Mouse (Mus musculus) forebrain, embryonic 11.5 days (tissue): ENCODE data around the gene Pi4ka. TPM values are rescaled to one million over a fixed set of nuclear protein-coding genes. Genes with fewer than 3 reads are reported as not detected.

Source experiments
- ATAC-seq: fragments of 200-750 bp; cut with Nextera tagmentation; replicated peaks from 2 replicates; pipeline ENCODE4 v1.8.0; 2017; ENCODE audit warnings: moderate TSS enrichment; ENCODE audit not compliant: low FRiP score
- DNase-seq: peaks from one replicate; pipeline ENCODE4 v3.0.0-alpha.2; 2017; ENCODE audit warnings: low spot score
- H3K27ac ChIP-seq: fragments of 300-500 bp; sonication (generic); 2 replicates; pipeline ENCODE4 v1.5.1; 2014; ENCODE audit warnings: low read depth, low read length
- H3K27me3 ChIP-seq: fragments of 300-500 bp; sonication (generic); 2 replicates; pipeline ENCODE4 v1.6.1; 2014; ENCODE audit warnings: mild to moderate bottlenecking, low read length, mixed read lengths; ENCODE audit not compliant: control insufficient read depth, insufficient read depth
- H3K36me3 ChIP-seq: fragments of 300-500 bp; sonication (generic); 2 replicates; pipeline ENCODE4 v1.6.1; 2014; ENCODE audit warnings: mild to moderate bottlenecking, low read length, moderate library complexity, mixed read lengths; ENCODE audit not compliant: control insufficient read depth, insufficient read depth
- H3K4me1 ChIP-seq: fragments of 300-500 bp; sonication (generic); replicated peaks from 2 replicates; pipeline ENCODE4 v1.6.1; 2014; ENCODE audit warnings: low read length, mixed read lengths; ENCODE audit not compliant: control insufficient read depth, insufficient read depth
- H3K4me2 ChIP-seq: fragments of 300-500 bp; sonication (generic); 2 replicates; pipeline ENCODE4 v1.6.1; 2014; ENCODE audit warnings: low read depth, mild to moderate bottlenecking, low read length, moderate library complexity, mixed read lengths; ENCODE audit not compliant: severe bottlenecking
- H3K4me3 ChIP-seq: fragments of 300-500 bp; sonication (generic); 2 replicates; pipeline ENCODE4 v1.5.1; 2014; ENCODE audit warnings: low read depth, low read length
- H3K9ac ChIP-seq: fragments of 300-500 bp; sonication (generic); 2 replicates; pipeline ENCODE4 v1.6.1; 2014; ENCODE audit warnings: low read length
- H3K9me3 ChIP-seq: fragments of 300-500 bp; sonication (generic); 2 replicates; pipeline ENCODE4 v1.6.1; 2016; ENCODE audit warnings: low read length, mixed read lengths; ENCODE audit not compliant: control insufficient read depth
- WGBS: fragments of 180-500 bp; shearing (Covaris S2); extraction: QIAGEN DNeasy Blood & Tissue Kit; methylation state at CpG from one replicate; pipeline ENCODE4 v1.1.7; 2014; 5-methylcytosine and 5-hydroxymethylcytosine counted together
- polyA plus RNA-seq: library from polyadenylated mRNA; unstranded; fragments of >200 nt; fragmentation: Nextera tagmentation; extraction: Ambion mirVana; gene quantifications from 2 replicates; pipeline ENCODE4 v1.2.1, GENCODE M21; 2014

Gene Pi4ka
- polyA plus RNA-seq, 1 experiment from 2014 or later, result 54.3 TPM

DNA sequence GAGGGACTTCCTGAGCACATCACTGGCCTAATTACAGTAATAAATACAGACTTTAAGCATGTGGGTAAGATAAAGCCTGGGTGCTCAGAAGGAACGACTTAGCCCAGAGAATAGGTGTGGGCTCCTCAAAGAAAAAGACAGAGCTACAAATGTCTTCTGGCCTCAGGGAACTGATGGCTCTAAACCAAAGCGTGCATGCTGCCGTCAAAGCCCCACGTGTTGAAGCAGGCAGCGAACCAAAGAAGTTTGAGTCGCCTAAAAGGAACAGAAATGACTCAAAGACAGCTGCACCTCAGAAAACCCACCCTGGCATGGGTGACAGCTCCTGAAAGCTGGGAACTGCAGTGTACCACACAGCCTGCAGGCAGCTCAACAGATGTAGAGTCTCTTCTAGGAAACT is 134.3 kb downstream of the Pi4ka start:
- H3K4me2 ChIP-seq, result no peak overlapping the region
- H3K9me3 ChIP-seq, result peaks cover 3% of the 10 kb centered on the region; the same call in 1 of the 2 replicates
- peaks cover 2% of the 10 kb centered on the region for H3K27me3 ChIP-seq
- 74% methylated on average over 6 of the region's 6 CpGs for WGBS
- H3K27ac ChIP-seq, result no peak overlapping the region
- no peak for DNase-seq
- no peak overlapping the region for H3K4me3 ChIP-seq
- no peaks in the 10 kb centered on the region for H3K36me3 ChIP-seq
- no peak for ATAC-seq
- H3K4me1 ChIP-seq, result peaks cover 3% of the 10 kb centered on the region
- no peak overlapping the region for H3K9ac ChIP-seq

DNA sequence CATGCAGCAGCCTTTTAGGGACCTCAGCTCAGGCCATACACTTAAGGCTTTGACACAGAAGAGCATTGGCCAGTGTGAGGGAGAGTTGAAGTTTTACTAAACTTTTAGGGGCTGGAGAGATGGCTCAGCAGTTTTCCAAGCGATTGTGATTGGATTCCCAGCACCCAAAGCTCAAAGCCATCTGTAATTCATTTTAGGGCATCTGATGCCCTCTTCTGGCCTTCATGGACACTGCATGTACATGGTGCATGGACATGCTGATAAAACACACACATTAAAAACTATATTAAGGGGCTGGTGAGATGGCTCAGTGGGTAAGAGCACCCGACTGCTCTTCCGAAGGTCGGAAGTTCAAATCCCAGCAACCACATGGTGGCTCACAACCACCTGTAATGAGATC is 135.0 kb downstream of the Pi4ka start:
- no peak overlapping the region for H3K27ac ChIP-seq
- ATAC-seq, result no peak
- no peaks in the 10 kb centered on the region for H3K27me3 ChIP-seq
- no peaks in the 10 kb centered on the region for H3K36me3 ChIP-seq
- no peak overlapping the region for H3K4me3 ChIP-seq
- H3K4me1 ChIP-seq, result no peaks in the 10 kb centered on the region
- 75% methylated on average over 4 of the region's 4 CpGs for WGBS
- H3K9me3 ChIP-seq, result peaks cover 3% of the 10 kb centered on the region; the same call in 1 of the 2 replicates
- no peak for DNase-seq
- no peak overlapping the region for H3K4me2 ChIP-seq
- no peak overlapping the region for H3K9ac ChIP-seq

DNA sequence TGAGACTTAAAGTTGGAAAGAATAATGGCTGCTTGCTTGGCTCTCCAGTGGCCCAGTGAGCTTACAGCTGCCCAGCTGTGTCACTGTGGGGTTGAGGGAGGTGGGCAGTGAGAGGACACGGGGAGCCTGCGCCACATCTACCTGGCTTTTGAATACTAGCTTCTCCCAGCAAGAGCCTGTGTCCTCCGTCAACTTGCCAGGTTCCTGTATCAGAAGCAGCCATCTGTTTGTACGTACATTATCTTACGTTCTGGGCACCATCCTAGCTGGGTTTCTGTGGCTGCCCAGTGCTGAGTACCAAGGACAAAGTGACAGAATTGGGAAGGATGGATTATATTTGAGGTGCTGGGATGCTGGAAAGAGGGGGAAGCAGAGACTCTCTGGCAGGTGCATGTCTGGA is 136.2 kb downstream of the Pi4ka start:
- Histone ChIP-seq H3K4me1 (no peaks in the 10 kb centered on the region), H3K9ac (no peak overlapping the region), H3K36me3 (no peaks in the 10 kb centered on the region), H3K27ac (no peak overlapping the region), H3K4me2 (no peak overlapping the region), H3K4me3 (no peak overlapping the region), H3K27me3 (no peaks in the 10 kb centered on the region), H3K9me3 (peaks cover 3% of the 10 kb centered on the region; the same call in 1 of the 2 replicates)
- DNase-seq (no peak), ATAC-seq (no peak)
- 88% methylated on average over 5 of the region's 5 CpGs for WGBS

DNA sequence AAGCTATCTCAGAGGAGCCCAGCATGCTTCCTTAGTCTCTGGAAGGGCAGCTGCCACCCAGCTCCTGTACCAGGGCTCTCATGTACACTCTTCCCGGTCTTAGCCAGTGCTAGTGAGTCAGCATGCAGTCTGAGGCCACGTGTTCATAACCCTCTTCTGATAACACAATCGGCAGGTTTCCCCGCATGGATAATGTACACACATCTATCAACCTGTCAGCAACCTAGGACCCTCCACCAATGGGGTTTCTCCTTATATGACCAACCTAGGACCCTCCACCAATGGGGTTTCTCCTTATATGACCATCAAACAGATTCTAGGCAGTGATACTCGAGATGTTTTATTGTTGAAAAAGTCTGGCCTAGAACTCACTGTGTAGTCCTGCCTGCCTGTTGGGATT is 138.2 kb downstream of the Pi4ka start:
- H3K36me3 ChIP-seq, result no peaks in the 10 kb centered on the region
- H3K27me3 ChIP-seq, result no peaks in the 10 kb centered on the region
- DNase-seq (no peak), ATAC-seq (no peak)
- H3K9ac ChIP-seq, result no peak overlapping the region
- H3K4me3 ChIP-seq, result no peak overlapping the region
- no peaks in the 10 kb centered on the region for H3K4me1 ChIP-seq
- no peak overlapping the region for H3K4me2 ChIP-seq
- 83% methylated on average over 5 of the region's 5 CpGs for WGBS
- peaks cover 3% of the 10 kb centered on the region; the same call in 1 of the 2 replicates for H3K9me3 ChIP-seq
- no peak overlapping the region for H3K27ac ChIP-seq

DNA sequence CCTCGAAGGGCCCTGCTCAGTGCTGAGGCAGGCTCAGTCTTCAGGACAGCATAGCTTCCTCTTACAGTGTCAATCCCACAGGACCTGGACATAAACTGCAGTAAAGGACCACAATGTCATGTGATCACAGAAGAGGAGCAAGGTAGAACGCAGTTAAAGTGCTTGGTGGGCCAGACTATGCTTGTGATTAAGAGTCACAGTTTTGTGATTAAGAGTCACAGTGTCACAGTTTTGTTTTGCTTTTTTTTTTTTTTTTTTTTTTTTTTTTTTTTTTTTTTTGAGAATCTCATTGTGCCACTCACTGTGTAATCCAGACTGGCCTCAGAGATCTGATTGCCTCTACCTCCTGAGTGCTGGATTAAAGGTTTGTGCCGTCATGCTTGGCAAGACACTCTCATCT is 140.0 kb downstream of the Pi4ka start:
- DNase-seq (no peak), ATAC-seq (no peak)
- no peak overlapping the region for H3K9ac ChIP-seq
- no peaks in the 10 kb centered on the region for H3K4me1 ChIP-seq
- H3K9me3 ChIP-seq, result peaks cover 3% of the 10 kb centered on the region; the same call in 1 of the 2 replicates
- no peak overlapping the region for H3K4me2 ChIP-seq
- WGBS, result 81% methylated on average over 3 of the region's 3 CpGs
- no peaks in the 10 kb centered on the region for H3K27me3 ChIP-seq
- H3K27ac ChIP-seq, result no peak overlapping the region
- H3K36me3 ChIP-seq, result no peaks in the 10 kb centered on the region
- H3K4me3 ChIP-seq, result no peak overlapping the region

DNA sequence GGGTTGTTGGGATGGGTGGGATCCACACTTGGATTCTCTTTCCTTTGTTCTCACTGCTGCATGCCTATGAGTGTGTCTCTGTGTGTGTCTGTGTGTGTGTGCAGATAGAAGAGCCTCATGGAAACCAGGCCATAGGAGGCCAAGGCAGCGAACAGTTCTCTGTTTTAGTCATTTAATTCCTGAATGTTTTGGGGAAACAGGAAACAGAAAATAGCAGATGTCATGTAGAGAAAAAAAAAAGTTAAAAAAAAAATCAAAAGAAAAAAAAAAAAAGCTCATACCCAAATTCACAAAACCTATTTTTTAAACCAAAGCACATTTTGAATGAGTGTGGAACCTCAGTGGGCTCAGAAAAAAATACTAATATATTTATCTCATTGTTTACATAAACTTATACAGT is 144.8 kb downstream of the Pi4ka start:
- Histone ChIP-seq H3K27me3 (no peaks in the 10 kb centered on the region), H3K4me3 (no peak overlapping the region), H3K4me2 (no peak overlapping the region), H3K36me3 (peaks cover 6% of the 10 kb centered on the region; the same call in 1 of the 2 replicates), H3K9me3 (no peaks in the 10 kb centered on the region), H3K9ac (no peak overlapping the region), H3K27ac (no peak overlapping the region), H3K4me1 (no peaks in the 10 kb centered on the region)
- no peak for ATAC-seq
- WGBS, result 90% methylated on average over 1 of the region's 1 CpGs
- no peak for DNase-seq

DNA sequence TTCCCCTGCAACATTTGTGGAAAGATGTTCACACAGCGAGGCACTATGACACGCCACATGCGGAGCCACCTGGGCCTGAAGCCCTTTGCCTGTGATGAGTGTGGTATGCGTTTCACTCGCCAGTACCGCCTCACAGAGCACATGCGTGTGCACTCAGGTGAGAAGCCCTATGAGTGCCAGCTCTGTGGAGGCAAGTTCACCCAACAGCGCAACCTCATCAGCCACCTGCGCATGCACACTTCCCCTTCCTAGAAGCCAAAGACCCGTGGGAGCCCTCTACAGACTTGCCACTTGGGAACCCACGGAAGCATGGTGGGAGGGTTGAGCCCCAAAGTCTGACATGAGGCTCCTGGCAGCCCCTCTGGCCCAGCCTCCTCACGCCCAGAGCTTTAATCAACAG is 147.2 kb downstream of the Pi4ka start:
- Histone ChIP-seq H3K4me1 (peaks cover 4% of the 10 kb centered on the region; the same call in 1 of the 2 replicates), H3K36me3 (peaks cover 6% of the 10 kb centered on the region; the same call in 1 of the 2 replicates), H3K9me3 (no peaks in the 10 kb centered on the region), H3K4me2 (no peak overlapping the region), H3K27me3 (no peaks in the 10 kb centered on the region), H3K4me3 (no peak overlapping the region), H3K27ac (no peak overlapping the region), H3K9ac (no peak overlapping the region)
- WGBS, result 98% methylated on average over 12 of the region's 12 CpGs
- DNase-seq, result no peak
- ATAC-seq, result no peak

DNA sequence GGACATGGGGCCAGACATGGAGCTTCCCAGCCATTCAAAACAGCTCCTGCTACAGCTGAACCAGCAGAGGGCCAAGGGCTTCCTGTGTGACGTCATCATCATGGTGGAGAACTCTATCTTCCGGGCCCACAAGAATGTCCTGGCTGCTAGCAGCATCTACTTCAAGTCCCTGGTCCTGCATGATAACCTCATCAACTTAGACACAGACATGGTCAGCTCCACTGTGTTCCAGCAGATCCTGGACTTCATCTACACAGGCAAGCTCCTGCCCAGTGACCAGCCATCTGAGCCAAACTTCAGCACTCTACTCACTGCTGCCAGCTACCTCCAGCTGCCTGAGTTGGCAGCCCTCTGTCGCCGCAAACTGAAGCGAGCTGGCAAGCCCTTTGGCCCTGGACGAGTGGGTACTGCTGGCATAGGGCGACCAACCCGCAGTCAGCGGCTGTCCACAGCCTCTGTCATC is 148.7 kb downstream of the Pi4ka start:
- WGBS, result 93% methylated on average over 9 of the region's 9 CpGs

DNA sequence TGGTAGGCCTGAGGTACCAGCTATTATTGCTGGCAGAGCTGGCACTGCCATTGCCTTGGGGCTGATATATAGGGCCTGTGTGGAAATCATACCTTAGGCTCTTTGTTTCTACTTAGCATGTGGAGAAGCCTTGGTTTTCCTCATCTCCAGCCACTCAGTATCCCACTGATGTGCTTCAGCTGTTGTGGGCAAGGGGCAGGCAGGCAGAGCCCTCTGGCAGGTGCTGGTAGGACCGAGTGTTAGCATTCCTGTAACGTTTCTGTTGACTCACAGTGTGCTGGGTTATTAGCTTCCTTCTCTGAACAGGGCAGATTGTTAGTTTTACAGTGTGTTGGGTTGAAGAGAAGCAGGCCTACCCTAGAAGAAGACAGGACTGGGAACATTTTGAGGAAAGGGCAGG is 150.8 kb downstream of the Pi4ka start:
- Histone ChIP-seq H3K27ac (no peak overlapping the region), H3K9ac (no peak overlapping the region), H3K4me3 (no peak overlapping the region), H3K27me3 (no peaks in the 10 kb centered on the region), H3K36me3 (peaks cover 6% of the 10 kb centered on the region; the same call in 1 of the 2 replicates), H3K9me3 (no peaks in the 10 kb centered on the region), H3K4me2 (no peak overlapping the region), H3K4me1 (peaks cover 15% of the 10 kb centered on the region; the same call in 1 of the 2 replicates)
- DNase-seq (no peak), ATAC-seq (no peak)
- WGBS, result 86% methylated on average over 2 of the region's 2 CpGs

More for the DNA sequence above, 148.7 kb downstream of the Pi4ka start:
- H3K4me1 ChIP-seq, result peaks cover 13% of the 10 kb centered on the region; the same call in 1 of the 2 replicates
- DNase-seq (no peak), ATAC-seq (no peak)
- H3K27me3 ChIP-seq, result no peaks in the 10 kb centered on the region
- H3K9me3 ChIP-seq, result no peaks in the 10 kb centered on the region
- no peak overlapping the region for H3K27ac ChIP-seq
- no peak overlapping the region for H3K9ac ChIP-seq
- H3K36me3 ChIP-seq, result peaks cover 6% of the 10 kb centered on the region; the same call in 1 of the 2 replicates
- H3K4me2 ChIP-seq, result no peak overlapping the region
- H3K4me3 ChIP-seq, result no peak overlapping the region
